Mouse (Mus musculus): Measurements from ENCODE around the gene Cdk5rap1.

- TF ChIP-seq CTCF (conservative IDR thresholded peaks at IDR 0.05; ENCODE audit: insufficient read depth, insufficient read length, low read depth, low read length) (peak; percentile 59), POLR2A (IDR thresholded peaks at IDR 0.05; ENCODE audit: low read depth, low read length) (no peak)
Measured at GRCm38 (mm10) chr2:154373961-154374632, 1.3 kb upstream of the Cdk5rap1 start.
